Mouse (Mus musculus) MEL (cell line): Measurements from ENCODE around the gene Ankfy1. TPM values are rescaled to one million over a fixed set of nuclear protein-coding genes. Genes with fewer than 3 reads are reported as not detected.
A peak's percentile ranks its signal among the peaks of the same experiment; 100 is the strongest.
"Not testable (repeated sequence)": the region's sequence is repeated elsewhere in the genome, so short reads cannot be mapped to it uniquely, and the experiment has no call there.

ENCODE experiments used
- DNase-seq: peaks from one replicate; pipeline ENCODE4 v3.0.0; 2011; ENCODE audit warnings: low read depth, low spot score
- H3K27ac ChIP-seq: 2 replicates; pipeline ENCODE4 v1.5.1; 2012; ENCODE audit warnings: low read depth, mild to moderate bottlenecking, control low read depth, low read length, moderate library complexity; ENCODE audit not compliant: control insufficient read depth
- H3K27me3 ChIP-seq, 2 experiments: fragments of 150-350 bp in 1 of 2; sonication (generic) in 1 of 2; 2 replicates each; pipeline ENCODE4 v1.6.1; 2012; ENCODE audit warnings: low read length in 2 of 2, mild to moderate bottlenecking in 2 of 2, improper control_type of control experiment in 1 of 2, moderate library complexity in 1 of 2; ENCODE audit not compliant: insufficient read depth in 2 of 2, control insufficient read depth in 1 of 2
- H3K36me3 ChIP-seq, 2 experiments: 2 replicates each; pipeline ENCODE4 v1.6.1; 2012 to 2014; ENCODE audit warnings: low read length in 2 of 2, improper control_type of control experiment in 1 of 2, inconsistent platforms in 1 of 2, mild to moderate bottlenecking in 1 of 2; ENCODE audit not compliant: insufficient read depth in 2 of 2, control insufficient read depth in 1 of 2
- H3K4me1 ChIP-seq, 2 experiments: fragments of 150-350 bp in 1 of 2; sonication (generic) in 1 of 2; 2 replicates each; pipeline ENCODE4 v1.6.1; 2012; ENCODE audit warnings: low read length in 2 of 2, improper control_type of control experiment in 1 of 2, mild to moderate bottlenecking in 1 of 2; ENCODE audit not compliant: insufficient read depth in 2 of 2, control insufficient read depth in 1 of 2
- H3K4me3 ChIP-seq, 2 experiments: fragments of 150-350 bp in 1 of 2; sonication (generic) in 1 of 2; 2 replicates each; pipeline ENCODE4 v1.5.1; 2012; ENCODE audit warnings: low read depth in 2 of 2, low read length in 2 of 2, mild to moderate bottlenecking in 2 of 2, moderate library complexity in 2 of 2, control low read depth in 1 of 2, improper control_type of control experiment in 1 of 2; ENCODE audit not compliant: control insufficient read depth in 1 of 2, insufficient read depth in 1 of 2
- H3K79me2 ChIP-seq: 2 replicates; pipeline ENCODE4 v1.6.1; 2012; ENCODE audit warnings: mild to moderate bottlenecking, low read length, moderate library complexity; ENCODE audit not compliant: control insufficient read depth, poor library complexity, insufficient read depth
- H3K9ac ChIP-seq: 2 replicates; pipeline ENCODE4 v1.6.1; 2012; ENCODE audit warnings: low read depth, mild to moderate bottlenecking, control low read depth, low read length, moderate library complexity; ENCODE audit not compliant: control insufficient read depth, poor library complexity, severe bottlenecking
- H3K9me3 ChIP-seq: fragments of 150-350 bp; sonication (generic); replicated peaks from 2 replicates; pipeline ENCODE4 v1.6.1; 2012; ENCODE audit warnings: mild to moderate bottlenecking, low read length, improper control_type of control experiment, moderate library complexity; ENCODE audit not compliant: insufficient read depth
- CHD1 ChIP-seq: IDR thresholded peaks from 2 replicates; pipeline ENCODE4 v1.6.1; 2012; ENCODE audit warnings: low read depth, mild to moderate bottlenecking, inconsistent platforms, low read length, improper control_type of control experiment
- CTCF ChIP-seq, 3 experiments: IDR thresholded peaks in 2 of 3; conservative IDR thresholded peaks in 1 of 3; 2 replicates each; pipeline ENCODE4 v1.5.1; 2011 to 2012; ENCODE audit warnings: low read length in 3 of 3, low read depth in 2 of 3, mild to moderate bottlenecking in 2 of 3, improper control_type of control experiment in 1 of 3, inconsistent platforms in 1 of 3, mixed read lengths in 1 of 3, moderate library complexity in 1 of 3; ENCODE audit not compliant: control insufficient read depth in 1 of 3, insufficient read depth in 1 of 3, poor library complexity in 1 of 3, severe bottlenecking in 1 of 3
- ETS1 ChIP-seq: IDR thresholded peaks from 2 replicates; pipeline ENCODE4 v1.6.1; 2012; ENCODE audit warnings: low read depth, mild to moderate bottlenecking, inconsistent platforms, low read length, improper control_type of control experiment, moderate library complexity
- GATA1 ChIP-seq: IDR thresholded peaks from 2 replicates; pipeline ENCODE4 v1.6.1; 2011; ENCODE audit warnings: low read depth, low read length, improper control_type of control experiment
- MAX ChIP-seq: IDR thresholded peaks from 2 replicates; pipeline ENCODE4 v1.6.1; 2011; ENCODE audit warnings: low read length, improper control_type of control experiment
- MYC ChIP-seq: IDR thresholded peaks from 2 replicates; pipeline ENCODE4 v1.6.1; 2011; ENCODE audit warnings: low read depth, mild to moderate bottlenecking, low read length, improper control_type of control experiment, moderate library complexity
- NRF1 ChIP-seq: IDR thresholded peaks from 2 replicates; pipeline ENCODE4 v1.6.1; 2014; ENCODE audit warnings: low read depth, mild to moderate bottlenecking, inconsistent platforms, low read length, improper control_type of control experiment, moderate library complexity; ENCODE audit not compliant: poor library complexity, insufficient read depth, severe bottlenecking
- POLR2A ChIP-seq, 2 experiments: IDR thresholded peaks; 2 replicates each; pipeline ENCODE4 v1.6.1; 2011 to 2012; ENCODE audit warnings: low read length in 2 of 2, mild to moderate bottlenecking in 2 of 2, control low read depth in 1 of 2, improper control_type of control experiment in 1 of 2, low read depth in 1 of 2, moderate library complexity in 1 of 2; ENCODE audit not compliant: control insufficient read depth in 1 of 2, insufficient read depth in 1 of 2, poor library complexity in 1 of 2
- POLR2AphosphoS2 ChIP-seq: IDR thresholded peaks from 2 replicates; pipeline ENCODE4 v1.6.1; 2011; ENCODE audit warnings: low read length, improper control_type of control experiment
- RAD21 ChIP-seq: IDR thresholded peaks from 2 replicates; pipeline ENCODE4 v1.6.1; 2011; ENCODE audit warnings: mild to moderate bottlenecking, low read depth, low read length, improper control_type of control experiment
- SMC3 ChIP-seq: IDR thresholded peaks from 2 replicates; pipeline ENCODE4 v1.6.1; 2011; ENCODE audit warnings: low read depth, low read length, improper control_type of control experiment
- USF1 ChIP-seq: IDR thresholded peaks from 2 replicates; pipeline ENCODE4 v1.6.1; 2014; ENCODE audit warnings: low read depth, mild to moderate bottlenecking, inconsistent platforms, low read length, improper control_type of control experiment, moderate library complexity
- ZMIZ1 ChIP-seq: IDR thresholded peaks from 2 replicates; pipeline ENCODE4 v1.6.1; 2012; ENCODE audit warnings: low read depth, mild to moderate bottlenecking, inconsistent platforms, low read length, improper control_type of control experiment, moderate library complexity
- polyA plus RNA-seq, 2 experiments: library from polyadenylated mRNA; stranded (reverse) in 1 of 2; unstranded in 1 of 2; fragments of >175 nt in 1 of 2; fragments of >200 nt in 1 of 2; gene quantifications; 2 replicates each; pipeline versions ENCODE4 v1.2.1 to v1.2.4; 2012; ENCODE audit warnings: low replicate concordance in 2 of 2, low read depth in 1 of 2; ENCODE audit not compliant: insufficient read length in 2 of 2, insufficient read depth in 1 of 2, missing spikeins in 1 of 2
- total RNA-seq: library from RNA; depleted of rRNA; stranded (reverse); fragments of 300-350 nt; gene quantifications from 2 replicates; pipeline ENCODE4 v1.2.3, GENCODE M21; 2012

Ankfy1 gene
- total and polyA plus RNA-seq, 3 experiments = 60.6 to 153 (median 148) TPM

GRCm38 (mm10) chr11:72770816-72771215 lies 81.0 kb downstream of the Ankfy1 start:
- H3K27ac ChIP-seq = no peak overlapping the region
- H3K9ac ChIP-seq = no peak overlapping the region
- H3K36me3 ChIP-seq = peaks cover 2 to 4% of the 10 kb centered on the region in 2 experiments; a peak in 1 of 4 replicates
- no peaks in the 10 kb centered on the region for H3K9me3 ChIP-seq
- no peaks in the 10 kb centered on the region for H3K27me3 ChIP-seq
- TF ChIP-seq POLR2AphosphoS2 (peak; percentile 42), POLR2A (IDR thresholded peaks at IDR 0.05; ENCODE audit: control insufficient read depth in 1 of 2, insufficient read depth in 1 of 2, low read depth in 1 of 2, low read length in 2 of 2, poor library complexity in 1 of 2) (peak in 1 of 2 experiments; percentile 16; a peak in 1 of 4 replicates), CHD1 (no peak)
- TF ChIP-seq, all 39 proteins: peak for 2
- Histone ChIP-seq H3K79me2 (no peaks in the 10 kb centered on the region), H3K4me3 (no peak overlapping the region), H3K4me1 (no peaks in the 10 kb centered on the region)
- peak; percentile 45 for DNase-seq

GRCm38 (mm10) chr11:72771461-72771860 lies 81.7 kb downstream of the Ankfy1 start:
- Histone ChIP-seq H3K36me3 (peaks cover 2 to 4% of the 10 kb centered on the region in 2 experiments; a peak in 1 of 4 replicates), H3K27me3 (no peaks in the 10 kb centered on the region), H3K27ac (no peak overlapping the region), H3K79me2 (no peaks in the 10 kb centered on the region), H3K9me3 (no peaks in the 10 kb centered on the region), H3K9ac (no peak overlapping the region), H3K4me1 (no peaks in the 10 kb centered on the region), H3K4me3 (no peak overlapping the region)
- peak; percentile 58 for DNase-seq
- TF ChIP-seq GATA1 (peak; percentile 34; the same call in 1 of the 2 replicates), POLR2AphosphoS2 (peak; percentile 17; the same call in 1 of the 2 replicates), ETS1 (no peak), MAX (peak; percentile 38; the same call in 1 of the 2 replicates), RAD21 (no peak), USF1 (peak; percentile 65), NRF1 (no peak), ZMIZ1 (peak; percentile 85)

- H3K27ac ChIP-seq, H3K9me3 ChIP-seq, DNase-seq, H3K27me3 ChIP-seq, H3K4me1 ChIP-seq, H3K79me2 ChIP-seq, H3K36me3 ChIP-seq, H3K9ac ChIP-seq, H3K4me3 ChIP-seq: not testable (repeated sequence)
- peak in 1 of 3 experiments; percentile 36; a peak in 2 of 6 replicates for TF ChIP-seq CTCF (IDR thresholded peaks at IDR 0.05 in 2 of 3, conservative IDR thresholded peaks at IDR 0.05 in 1 of 3; ENCODE audit: control insufficient read depth in 1 of 3, insufficient read depth in 1 of 3, low read depth in 2 of 3, low read length in 3 of 3, poor library complexity in 1 of 3, severe bottlenecking in 1 of 3)
- peak; percentile 20 for TF ChIP-seq RAD21
- peak; percentile 43 for TF ChIP-seq SMC3
- TF ChIP-seq MYC = peak; percentile 66; the same call in 1 of the 2 replicates
Measured at GRCm38 (mm10) chr11:72772611-72773010, 82.8 kb downstream of the Ankfy1 start.
